10 mouse cellular contexts compared by ENCODE assay signal in genomic region chr11:85840031-85840802, GRCm38 (mm10). TPM values are rescaled to one million over a fixed set of nuclear protein-coding genes. Genes with fewer than 3 reads are reported as not detected.
A peak's percentile ranks its signal among the peaks of the same experiment; 100 is the strongest.
DNase-seq lines count a peak whose midpoint lies in the region; ATAC-seq and TF ChIP-seq lines count a peak whose summit lies in the region.
"Had no signal": no experiment of that assay in that cellular context is flagged by ENCODE, and none has a peak within 500 bp of the region (broad histone marks: within the 10 kb centered on the region; RNA-seq: fewer than 3 reads in every experiment).

No protein-coding gene starts in this region.

- DNase-seq in adrenal gland, postnatal 10 days: peak; percentile 43
- no peak for DNase-seq in adrenal gland, postnatal 4 days (ENCODE audit: low spot score in 2 of 2)
- peak; percentile 8 for DNase-seq in heart, postnatal 4 days
- no peak for DNase-seq in lung, postnatal 0 days (ENCODE audit: low spot score)
- no peak for DNase-seq in cerebellum, adult 9-10 months
- no peak for DNase-seq in testis, postnatal 14 days (ENCODE audit: low spot score)
- no peak for DNase-seq in left cerebral cortex, postnatal 4 days
- DNase-seq: cerebellum, adult 2 months had no signal

- H3K4me3 ChIP-seq in E14TG2a.4 (replicated peaks; ENCODE audit: low read length): peak overlapping the region; percentile 56
- peak overlapping the region; percentile 63 for H3K4me3 ChIP-seq in lung, postnatal 0 days (ENCODE audit: low read depth, low read length)

- peaks cover 53% of the 10 kb centered on the region for H3K4me1 ChIP-seq in E14TG2a.4 (replicated peaks; ENCODE audit: low read depth, low read length)
- H3K4me1 ChIP-seq in lung, postnatal 0 days (ENCODE audit: insufficient read depth, low read depth, low read length): peaks cover 14% of the 10 kb centered on the region; the same call in 1 of the 2 replicates

- no peaks in the 10 kb centered on the region for H3K36me3 ChIP-seq in E14TG2a.4 (ENCODE audit: insufficient read depth, low read length)
- H3K36me3 ChIP-seq in lung, postnatal 0 days (ENCODE audit: insufficient read depth, low read length): peaks cover 27% of the 10 kb centered on the region

- peak overlapping the region; percentile 84 for H3K9ac ChIP-seq in lung, postnatal 0 days (replicated peaks; ENCODE audit: low read depth)

- no peak for ATAC-seq in lung, postnatal 0 days

- intact Hi-C loops in left cerebral cortex, postnatal 4 days (cut with DNase I): loop anchor here (5.0 to 10.0 kb wide), 2 partner anchors 313 to 455 kb away; no protein-coding TSS in a partner anchor

- peaks cover 99% of the 10 kb centered on the region for H3K27me3 ChIP-seq in E14TG2a.4 (ENCODE audit: insufficient read depth, low read length)
- peaks cover 38% of the 10 kb centered on the region for H3K27me3 ChIP-seq in lung, postnatal 0 days (replicated peaks; ENCODE audit: insufficient read depth, low read length)

- WGBS in lung, postnatal 0 days: 19% methylated on average over 27 of the region's 27 CpGs

- H3K9me3 ChIP-seq in E14TG2a.4 (ENCODE audit: low read length): no peaks in the 10 kb centered on the region
- no peaks in the 10 kb centered on the region for H3K9me3 ChIP-seq in lung, postnatal 0 days (ENCODE audit: low read length)

- peak overlapping the region; percentile 97 for H3K27ac ChIP-seq in lung, postnatal 0 days (ENCODE audit: low read length)

- H3K4me2 ChIP-seq in lung, postnatal 0 days (replicated peaks; ENCODE audit: low read depth, low read length): peak overlapping the region; percentile 80

- TF ChIP-seq CTCF in E14TG2a.4 (conservative IDR thresholded peaks at IDR 0.05; ENCODE audit: low read length): no peak
- TF ChIP-seq CTCF in lung, postnatal 0 days (IDR thresholded peaks at IDR 0.05): no peak

- no peak for TF ChIP-seq EP300 in lung, postnatal 0 days (IDR thresholded peaks at IDR 0.05)

RNA-seq across cellular contexts. Expression of gene Tbx2, which starts 7.9 kb away (rescaled TPM):
- 10 to 100 TPM; 27.5 to 31.5 TPM for total RNA-seq in adrenal gland, postnatal 10 days (2021)
- total RNA-seq in adrenal gland, postnatal 4 days (2021): 10 to 100 TPM; 63.3 TPM
- 10 to 100 TPM; 11.3 to 11.5 TPM for total RNA-seq in heart, postnatal 4 days (2021)
- polyA plus RNA-seq in lung, postnatal 0 days (2015; fragmentation: Nextera tagmentation; extraction: Ambion mirVana): 43.6 and 49.6 TPM in 2 replicates
- 1 to 10 TPM; 3.7 to 3.9 TPM for total RNA-seq in left cerebral cortex, postnatal 4 days (2021)

RNA-seq across cellular contexts. Expression of gene Gm11444, which starts 9.9 kb away (rescaled TPM):
- total RNA-seq in adrenal gland, postnatal 10 days (2021): not detected
- total RNA-seq in adrenal gland, postnatal 4 days (2021): not detected
- not detected for total RNA-seq in heart, postnatal 4 days (2021)
- polyA plus RNA-seq in lung, postnatal 0 days (2015; fragmentation: Nextera tagmentation; extraction: Ambion mirVana): not detected in 2 replicates
- not detected for total RNA-seq in left cerebral cortex, postnatal 4 days (2021)
- total RNA-seq: liver, adult 2 months had no signal
- polyA plus RNA-seq: cerebellum, adult 2 months; liver, adult 2 months had no signal

RNA-seq across cellular contexts. Expression of gene Tbx4, which starts 46.0 kb away (rescaled TPM):
- under 1 TPM in 1 of 2 experiments, not detected in 1; 0.12 TPM for total RNA-seq in adrenal gland, postnatal 10 days (2021)
- total RNA-seq in adrenal gland, postnatal 4 days (2021): not detected
- total RNA-seq in heart, postnatal 4 days (2021): under 1 TPM in 1 of 2 experiments, not detected in 1; 0.09 TPM
- 46.2 and 48.5 TPM in 2 replicates for polyA plus RNA-seq in lung, postnatal 0 days (2015; fragmentation: Nextera tagmentation; extraction: Ambion mirVana)
- under 1 TPM; 0.12 to 0.38 TPM for total RNA-seq in left cerebral cortex, postnatal 4 days (2021)
- total RNA-seq: liver, adult 2 months had no signal

Comparison
In these comparisons a context has a peak if more than half of its experiments do, and no peak if none do; other contexts are left out.
1. DNase-seq: peak in adrenal gland, postnatal 10 days (single experiment) and heart, postnatal 4 days (single experiment); none in adrenal gland, postnatal 4 days (0 of 2), lung, postnatal 0 days (single experiment), cerebellum, adult 9-10 months (single experiment), testis, postnatal 14 days (single experiment) and left cerebral cortex, postnatal 4 days (single experiment).